In the genomic region with DNA sequence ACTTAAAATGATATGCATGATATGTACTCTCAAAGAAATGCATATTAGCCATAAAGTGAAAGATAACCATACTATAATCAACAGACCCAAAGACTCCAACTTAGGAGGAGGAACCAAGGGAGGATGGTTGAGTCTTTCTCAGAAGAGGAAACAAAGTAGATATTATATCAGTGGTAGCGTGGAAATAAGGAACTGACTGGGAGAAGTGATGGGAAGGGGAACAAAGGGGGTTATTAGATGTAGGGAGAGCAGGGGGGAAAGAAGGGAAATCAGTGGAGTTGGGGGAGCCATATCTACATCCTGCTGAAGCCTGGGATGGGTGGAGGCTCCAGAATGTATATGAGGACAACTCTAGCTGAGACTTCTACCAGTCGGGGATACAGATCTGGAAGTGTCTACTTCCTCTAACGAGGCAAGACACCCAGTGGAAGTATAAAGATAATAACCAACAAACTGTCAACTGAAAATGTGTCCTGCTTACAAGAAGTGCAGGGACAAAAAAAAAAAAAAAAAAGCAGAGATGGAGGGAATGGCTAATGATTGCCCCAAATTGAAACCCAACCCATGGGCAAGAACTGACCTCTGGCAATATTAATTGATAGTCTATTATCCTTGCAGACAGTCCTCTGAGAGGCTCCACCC, we compare ENCODE assay signal across 32 mouse cellular contexts.
"Had no signal": no experiment of that assay in that cellular context is flagged by ENCODE, and none has a peak within 500 bp of the region (broad histone marks: within the 10 kb centered on the region; RNA-seq: fewer than 3 reads in every experiment).

No protein-coding gene starts in this region.

- H3K9ac ChIP-seq: limb, embryonic 12.5 days; limb, embryonic 13.5 days; limb, embryonic 15.5 days; liver, embryonic 12.5 days; liver, embryonic 13.5 days; liver, embryonic 14.5 days; liver, embryonic 15.5 days; liver, postnatal 0 days; lung, embryonic 14.5 days; lung, embryonic 15.5 days; midbrain, embryonic 12.5 days; midbrain, embryonic 13.5 days; midbrain, embryonic 15.5 days; neural tube, embryonic 12.5 days had no signal

- H3K27me3 ChIP-seq: limb, embryonic 12.5 days; limb, embryonic 13.5 days; limb, embryonic 15.5 days; liver, embryonic 12.5 days; liver, embryonic 13.5 days; liver, embryonic 15.5 days; lung, embryonic 15.5 days; megakaryocyte, embryonic 14.5 days; midbrain, embryonic 12.5 days; midbrain, embryonic 13.5 days; midbrain, embryonic 15.5 days; neural tube, embryonic 12.5 days had no signal

- DNase-seq: left cerebral cortex, postnatal 4 days; liver; liver, embryonic 13.5 days; liver, postnatal 0 days; lung, adult 18-20 months; lung, adult 2 months; lung, embryonic 14.5 days; lung, postnatal 10 days; lung, postnatal 14 days; lung, postnatal 36 days; lung, postnatal 4 days; midbrain, embryonic 14.5 days had no signal

- H3K9me3 ChIP-seq: limb, embryonic 10.5 days; limb, embryonic 12.5 days; limb, embryonic 13.5 days; limb, embryonic 15.5 days; liver, embryonic 12.5 days; liver, embryonic 13.5 days; liver, embryonic 15.5 days; lung, embryonic 15.5 days; megakaryocyte, embryonic 14.5 days; midbrain, embryonic 10.5 days; midbrain, embryonic 12.5 days; midbrain, embryonic 13.5 days; midbrain, embryonic 15.5 days; neural tube, embryonic 12.5 days had no signal

- H3K4me3 ChIP-seq: limb, embryonic 10.5 days; limb, embryonic 12.5 days; limb, embryonic 13.5 days; limb, embryonic 15.5 days; liver, embryonic 12.5 days; liver, embryonic 13.5 days; liver, embryonic 15.5 days; lung, embryonic 15.5 days; midbrain, embryonic 10.5 days; midbrain, embryonic 12.5 days; midbrain, embryonic 13.5 days; midbrain, embryonic 15.5 days; myocyte; neural tube, embryonic 12.5 days had no signal

- H3K4me2 ChIP-seq: limb, embryonic 12.5 days; limb, embryonic 13.5 days; limb, embryonic 15.5 days; liver, embryonic 11.5 days; liver, embryonic 12.5 days; liver, embryonic 13.5 days; liver, embryonic 15.5 days; lung, embryonic 14.5 days; lung, embryonic 15.5 days; midbrain, embryonic 11.5 days; midbrain, embryonic 12.5 days; midbrain, embryonic 13.5 days; midbrain, embryonic 15.5 days; neural tube, embryonic 12.5 days had no signal

- H3K36me3 ChIP-seq: limb, embryonic 10.5 days; limb, embryonic 12.5 days; limb, embryonic 13.5 days; limb, embryonic 15.5 days; liver, embryonic 12.5 days; liver, embryonic 13.5 days; liver, embryonic 15.5 days; lung, embryonic 15.5 days; midbrain, embryonic 10.5 days; midbrain, embryonic 12.5 days; midbrain, embryonic 13.5 days; midbrain, embryonic 15.5 days; neural tube, embryonic 12.5 days had no signal

- H3K4me1 ChIP-seq: limb, embryonic 10.5 days; limb, embryonic 12.5 days; limb, embryonic 13.5 days; limb, embryonic 15.5 days; liver, embryonic 12.5 days; liver, embryonic 13.5 days; liver, embryonic 15.5 days; lung, embryonic 15.5 days; megakaryocyte, embryonic 14.5 days; midbrain, embryonic 10.5 days; midbrain, embryonic 12.5 days; midbrain, embryonic 13.5 days; midbrain, embryonic 15.5 days; neural tube, embryonic 12.5 days had no signal

- ATAC-seq: liver, embryonic 12.5 days; liver, postnatal 0 days; lung, postnatal 0 days; midbrain, embryonic 13.5 days; midbrain, embryonic 15.5 days; midbrain, embryonic 16.5 days had no signal

- H3K27ac ChIP-seq: limb, embryonic 10.5 days; limb, embryonic 12.5 days; limb, embryonic 13.5 days; limb, embryonic 15.5 days; liver, embryonic 12.5 days; liver, embryonic 13.5 days; liver, embryonic 14.5 days; liver, embryonic 15.5 days; lung, embryonic 15.5 days; macrophage; midbrain, embryonic 10.5 days; midbrain, embryonic 12.5 days; midbrain, embryonic 13.5 days; midbrain, embryonic 15.5 days; neural tube, embryonic 12.5 days had no signal
